9 mouse cellular contexts compared by ENCODE assay signal in the genomic region with DNA sequence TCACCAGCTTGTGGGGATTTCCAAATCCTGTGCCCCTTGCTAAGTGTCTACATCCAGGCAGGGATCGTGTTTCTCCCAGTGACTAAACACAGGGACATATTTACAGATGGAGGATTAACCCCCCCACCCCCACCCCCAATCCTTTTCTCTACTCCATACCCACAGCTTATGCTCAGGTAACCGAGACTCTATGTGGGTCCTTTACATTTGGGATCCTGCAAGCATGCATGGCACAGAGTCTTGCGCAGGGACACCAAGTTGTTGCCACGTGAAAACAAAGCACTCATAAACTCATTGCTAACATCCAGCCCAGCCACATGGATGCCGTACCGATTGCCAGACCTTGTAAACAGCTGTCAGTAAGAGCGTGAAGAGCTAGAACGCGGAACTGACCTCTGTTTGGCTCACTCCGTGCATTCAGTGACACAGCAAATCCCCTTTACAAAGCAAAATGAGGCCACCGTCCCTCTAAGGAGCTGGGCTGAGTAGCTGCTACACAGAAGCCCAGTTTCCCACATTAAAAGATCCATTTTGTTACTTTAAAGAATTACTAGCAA.
DNase-seq lines count a peak whose midpoint lies in the region; ATAC-seq and TF ChIP-seq lines count a peak whose summit lies in the region.
"Had no signal": no experiment of that assay in that cellular context is flagged by ENCODE, and none has a peak within 500 bp of the region (broad histone marks: within the 10 kb centered on the region; RNA-seq: fewer than 3 reads in every experiment).

No protein-coding gene starts in this region.

- no peaks in the 10 kb centered on the region for H3K9me3 ChIP-seq in liver, embryonic 13.5 days (replicated peaks)
- H3K9me3 ChIP-seq: embryonic facial prominence, embryonic 15.5 days had no signal

- H3K4me2 ChIP-seq in liver, embryonic 13.5 days, result no peak overlapping the region
- H3K4me2 ChIP-seq: embryonic facial prominence, embryonic 15.5 days had no signal

- peak; percentile 64 for DNase-seq in gastrocnemius, adult 2 months
- no peak for DNase-seq in gastrocnemius, postnatal 10 days
- peak; percentile 75 for DNase-seq in brain, embryonic 14.5 days (ENCODE audit: low read depth)
- peak; percentile 30 to 45 for DNase-seq in heart, adult 2 months
- DNase-seq in liver, embryonic 13.5 days, result peak; percentile 40
- DNase-seq in thymus, postnatal 4 days, result no peak
- no peak for DNase-seq in left cerebral cortex, postnatal 14 days (ENCODE audit: low spot score in 2 of 2)
- no peak for DNase-seq in right cerebral cortex, adult 2 months (ENCODE audit: low spot score in 2 of 2)

- H3K4me3 ChIP-seq in gastrocnemius, adult 2 months, result no peak overlapping the region
- no peak overlapping the region for H3K4me3 ChIP-seq in heart, adult 2 months
- H3K4me3 ChIP-seq in liver, embryonic 13.5 days (replicated peaks), result no peak overlapping the region
- H3K4me3 ChIP-seq: embryonic facial prominence, embryonic 15.5 days had no signal

- no peaks in the 10 kb centered on the region for H3K36me3 ChIP-seq in heart, adult 2 months (ENCODE audit: control insufficient read depth, insufficient read depth, low read length)
- H3K36me3 ChIP-seq in liver, embryonic 13.5 days, result 0 out of 2 replicates have a peak, but pooled peaks cover 3% of the 10 kb centered on the region
- H3K36me3 ChIP-seq: embryonic facial prominence, embryonic 15.5 days had no signal

- no peak overlapping the region for H3K9ac ChIP-seq in heart, adult 2 months (ENCODE audit: low read depth, low read length)
- peak overlapping the region; percentile 47; the same call in 1 of the 2 replicates for H3K9ac ChIP-seq in liver, embryonic 13.5 days
- H3K9ac ChIP-seq: embryonic facial prominence, embryonic 15.5 days had no signal

- no peaks in the 10 kb centered on the region for H3K79me2 ChIP-seq in heart, adult 2 months (replicated peaks; ENCODE audit: control insufficient read depth, insufficient read depth, low read length)

- TF ChIP-seq CTCF in gastrocnemius, adult 2 months (IDR thresholded peaks at IDR 0.05), result no peak
- TF ChIP-seq CTCF in brain, embryonic 14.5 days (IDR thresholded peaks at IDR 0.05; ENCODE audit: borderline replicate concordance, extremely low read depth, insufficient read depth, insufficient read length), result no peak
- TF ChIP-seq CTCF in heart, adult 2 months (IDR thresholded peaks at IDR 0.05), result no peak

- peak overlapping the region; percentile 73 for H3K27ac ChIP-seq in gastrocnemius, adult 2 months
- H3K27ac ChIP-seq in heart, adult 2 months, result no peak overlapping the region
- peak overlapping the region; percentile 68 for H3K27ac ChIP-seq in liver, embryonic 13.5 days
- H3K27ac ChIP-seq: embryonic facial prominence, embryonic 15.5 days had no signal

- WGBS in heart, adult 2 months, result 59% methylated on average over 11 of the region's 11 CpGs
- WGBS in liver, embryonic 13.5 days (ENCODE audit: insufficient replicate concordance), result 41% methylated on average over 11 of the region's 11 CpGs

- no peak for TF ChIP-seq POLR2A in brain, embryonic 14.5 days (IDR thresholded peaks at IDR 0.05; ENCODE audit: borderline replicate concordance, extremely low read depth, insufficient read depth, insufficient read length, poor library complexity, severe bottlenecking)
- TF ChIP-seq POLR2A in heart, adult 2 months (IDR thresholded peaks at IDR 0.05; ENCODE audit: insufficient read depth, low read depth, low read length), result no peak

- TF ChIP-seq EP300 in heart, adult 2 months (IDR thresholded peaks at IDR 0.05; ENCODE audit: insufficient read depth, low read depth, low read length), result no peak

- ATAC-seq in liver, embryonic 13.5 days (ENCODE audit: low read depth), result peak; percentile 64

- intact Hi-C loops in gastrocnemius, adult 2 months (cut with DNase I), result no loop called here
- intact Hi-C loops in heart, adult 2 months (cut with DNase I), result no loop called here
- intact Hi-C loops in left cerebral cortex, postnatal 14 days (cut with DNase I), result no loop called here

- H3K4me1 ChIP-seq in heart, adult 2 months (ENCODE audit: control insufficient read depth, insufficient read depth, low read length), result peaks cover 2% of the 10 kb centered on the region; the same call in 1 of the 2 replicates
- H3K4me1 ChIP-seq in liver, embryonic 13.5 days (replicated peaks), result peaks cover 89% of the 10 kb centered on the region

- H3K27me3 ChIP-seq in heart, adult 2 months (ENCODE audit: control insufficient read depth, insufficient read depth, low read length), result no peaks in the 10 kb centered on the region
- H3K27me3 ChIP-seq in liver, embryonic 13.5 days, result no peaks in the 10 kb centered on the region
- H3K27me3 ChIP-seq: embryonic facial prominence, embryonic 15.5 days had no signal

Comparison
In these comparisons a context has a peak if more than half of its experiments do, and no peak if none do; other contexts are left out.
1. DNase-seq: peak in gastrocnemius, adult 2 months (single experiment), brain, embryonic 14.5 days (single experiment), heart, adult 2 months (2 of 2) and liver, embryonic 13.5 days (single experiment); none in gastrocnemius, postnatal 10 days (single experiment), thymus, postnatal 4 days (single experiment), left cerebral cortex, postnatal 14 days (0 of 2) and right cerebral cortex, adult 2 months (0 of 2).